Mouse (Mus musculus) C2C12 (cell line): Measurements from ENCODE around the gene Cpne2. TPM values are rescaled to one million over a fixed set of nuclear protein-coding genes. Genes with fewer than 3 reads are reported as not detected.
A peak's percentile ranks its signal among the peaks of the same experiment; 100 is the strongest.

ENCODE experiments used
- H3K27me3 ChIP-seq: one replicate; pipeline ENCODE4 v1.6.1; 2011; ENCODE audit not compliant: control insufficient read depth, insufficient read depth, insufficient read length
- H3K36me3 ChIP-seq: one replicate; pipeline ENCODE4 v1.6.1; 2011; ENCODE audit not compliant: control insufficient read depth, insufficient read depth
- H3K4me3 ChIP-seq: one replicate; pipeline ENCODE4 v1.5.1; 2011; ENCODE audit warnings: mild to moderate bottlenecking, control low read depth; ENCODE audit not compliant: poor library complexity, insufficient read depth, severe bottlenecking
- H3K79me2 ChIP-seq: one replicate; pipeline ENCODE4 v1.6.1; 2011; ENCODE audit not compliant: control insufficient read depth, insufficient read depth
- H3K79me3 ChIP-seq: one replicate; pipeline ENCODE4 v1.6.1; 2011; ENCODE audit warnings: low read depth, control low read depth
- H3ac ChIP-seq: one replicate; pipeline ENCODE3; 2011; ENCODE audit warnings: low read depth; ENCODE audit not compliant: control insufficient read depth, insufficient read length
- CEBPB ChIP-seq: IDR thresholded peaks from one replicate; pipeline ENCODE4 v1.6.1; 2011; ENCODE audit warnings: low read depth, mild to moderate bottlenecking, control low read depth, moderate library complexity
- CTCF ChIP-seq: IDR thresholded peaks from one replicate; pipeline ENCODE4 v1.5.1; 2011; ENCODE audit not compliant: control insufficient read depth, insufficient read depth, insufficient read length
- FOSL1 ChIP-seq: IDR thresholded peaks from one replicate; pipeline ENCODE4 v1.8.0; 2011; ENCODE audit warnings: mild to moderate bottlenecking, low read length; ENCODE audit not compliant: poor library complexity, insufficient read depth, severe bottlenecking
- MAX ChIP-seq: IDR thresholded peaks from one replicate; pipeline ENCODE4 v1.6.1; 2011; ENCODE audit warnings: mild to moderate bottlenecking, control low read depth
- MYOD1 ChIP-seq: IDR thresholded peaks from one replicate; pipeline ENCODE4 v1.6.1; 2011; ENCODE audit warnings: low read depth; ENCODE audit not compliant: control insufficient read depth, insufficient read length
- MYOG ChIP-seq: IDR thresholded peaks from one replicate; pipeline ENCODE4 v1.6.1; 2011; ENCODE audit not compliant: control insufficient read depth, insufficient read length; ENCODE audit errors: extremely low read depth
- USF1 ChIP-seq: IDR thresholded peaks from one replicate; pipeline ENCODE4 v1.6.1; 2011; ENCODE audit warnings: low read depth, mild to moderate bottlenecking, control low read depth, moderate library complexity
- polyA plus RNA-seq: library from polyadenylated mRNA; unstranded; fragments of >200 nt; fragmentation: generic; extraction: Trizol; gene quantifications from one replicate; pipeline ENCODE4 v1.2.1, GENCODE M21; 2012; ENCODE audit warnings: missing spikeins

Gene Cpne2
- polyA plus RNA-seq, 1 experiment, result 59.9 TPM

DNA sequence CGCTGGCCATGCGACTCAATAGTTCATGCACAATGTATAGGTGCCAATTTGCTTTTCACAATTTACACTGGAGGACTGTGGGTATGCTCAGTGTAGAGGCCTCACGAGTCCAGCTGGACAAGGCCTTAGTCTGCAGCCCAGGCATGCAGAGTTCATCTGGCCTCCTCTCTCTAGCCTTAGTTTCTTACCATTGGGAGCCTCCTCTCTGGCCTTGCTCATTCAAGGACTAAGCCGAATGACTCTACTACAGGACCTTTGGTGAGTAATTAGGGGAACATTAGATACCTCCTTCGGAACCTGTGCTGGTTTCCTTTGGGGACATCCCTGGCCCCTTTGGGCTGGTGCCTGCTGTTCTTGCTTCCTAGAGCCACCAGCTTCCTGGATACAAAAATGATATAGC, 13.8 kb upstream of the Cpne2 start:
- H3K79me3 ChIP-seq, result no peaks in the 10 kb centered on the region
- no peaks in the 10 kb centered on the region for H3K79me2 ChIP-seq
- no peak for TF ChIP-seq CTCF
- no peak for TF ChIP-seq FOSL1
- no peak for TF ChIP-seq MYOD1
- no peak for TF ChIP-seq CEBPB
- no peak for TF ChIP-seq USF1
- TF ChIP-seq MYOG, result no peak
- no peak for TF ChIP-seq MAX
- H3ac ChIP-seq, result no peak overlapping the region
- no peak overlapping the region for H3K4me3 ChIP-seq
- no peaks in the 10 kb centered on the region for H3K36me3 ChIP-seq
- no peaks in the 10 kb centered on the region for H3K27me3 ChIP-seq

DNA sequence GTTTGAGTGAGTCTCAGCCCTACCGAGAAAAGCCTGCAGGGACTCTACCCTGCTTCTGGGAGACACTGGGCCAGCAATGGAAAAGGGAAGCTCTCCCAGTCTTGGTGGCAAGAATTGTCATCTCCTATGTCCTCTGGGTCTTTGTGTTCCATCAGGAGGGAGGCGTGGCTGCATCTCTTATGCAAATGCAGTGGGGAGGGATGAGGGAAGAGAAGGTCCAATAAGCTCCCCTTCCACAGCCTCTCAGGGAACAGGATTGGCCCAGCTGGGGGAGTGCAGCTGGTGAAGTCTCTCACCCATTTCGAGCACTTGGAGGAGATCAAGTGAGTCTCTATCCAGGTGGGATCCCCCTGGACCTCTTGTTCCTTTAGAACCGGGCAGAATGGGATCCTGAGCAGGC, 11.3 kb upstream of the Cpne2 start:
- H3K79me2 ChIP-seq, result no peaks in the 10 kb centered on the region
- TF ChIP-seq USF1 (no peak), FOSL1 (no peak), MYOD1 (no peak), MYOG (no peak), CTCF (no peak), CEBPB (no peak), MAX (no peak)
- H3K27me3 ChIP-seq, result peaks cover 4% of the 10 kb centered on the region
- no peak overlapping the region for H3ac ChIP-seq
- H3K79me3 ChIP-seq, result no peaks in the 10 kb centered on the region
- no peaks in the 10 kb centered on the region for H3K36me3 ChIP-seq
- H3K4me3 ChIP-seq, result no peak overlapping the region

DNA sequence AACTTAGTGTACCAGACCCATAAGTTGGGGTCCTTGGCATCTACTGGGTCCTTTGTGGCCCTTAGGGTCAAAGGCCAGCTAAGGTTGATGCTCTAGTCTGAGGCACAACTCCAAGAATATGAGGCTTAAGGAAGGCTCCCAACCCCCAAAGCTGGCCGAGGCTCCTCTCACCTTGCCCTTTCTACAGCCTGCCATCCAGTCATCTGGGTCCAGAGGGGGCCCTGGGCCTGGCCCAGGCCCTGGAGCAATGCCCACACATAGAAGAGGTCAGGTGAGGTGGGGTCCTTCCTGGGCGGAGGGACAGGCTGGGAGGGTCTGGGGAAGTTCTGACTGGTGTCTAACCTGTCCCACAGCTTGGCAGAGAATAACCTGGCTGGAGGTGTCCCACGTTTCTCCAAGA, 10.3 kb upstream of the Cpne2 start:
- TF ChIP-seq MYOG (no peak), MYOD1 (no peak), CTCF (no peak), CEBPB (no peak), MAX (no peak), USF1 (no peak), FOSL1 (no peak)
- H3K36me3 ChIP-seq, result no peaks in the 10 kb centered on the region

DNA sequence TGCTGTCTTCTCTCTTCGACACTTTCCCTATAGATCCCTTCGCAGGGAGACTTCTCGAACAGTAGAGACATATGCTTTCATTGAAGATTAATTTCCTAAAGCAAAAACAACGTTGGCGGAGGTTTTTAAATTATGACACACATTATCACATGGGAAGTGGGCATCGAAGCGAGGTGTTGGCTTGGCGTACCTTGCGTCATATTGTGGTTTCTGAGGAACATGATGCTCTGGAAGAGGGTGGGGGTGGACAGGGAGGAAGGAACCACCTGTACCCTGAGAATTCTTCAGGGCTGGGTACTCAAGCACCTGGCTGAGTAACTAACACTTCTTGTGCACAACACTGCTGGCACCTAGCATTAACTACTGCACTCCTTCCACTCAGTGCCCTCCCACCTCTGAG, 8.2 kb upstream of the Cpne2 start:
- no peaks in the 10 kb centered on the region for H3K36me3 ChIP-seq
- H3K79me2 ChIP-seq, result no peaks in the 10 kb centered on the region
- H3K79me3 ChIP-seq, result no peaks in the 10 kb centered on the region
- H3ac ChIP-seq, result no peak overlapping the region
- H3K27me3 ChIP-seq, result peaks cover 4% of the 10 kb centered on the region
- TF ChIP-seq MAX (no peak), CEBPB (peak; percentile 1)
- no peak overlapping the region for H3K4me3 ChIP-seq

More for the DNA sequence above, 10.3 kb upstream of the Cpne2 start:
- peaks cover 4% of the 10 kb centered on the region for H3K27me3 ChIP-seq
- no peaks in the 10 kb centered on the region for H3K79me2 ChIP-seq
- no peaks in the 10 kb centered on the region for H3K79me3 ChIP-seq
- H3ac ChIP-seq, result no peak overlapping the region
- no peak overlapping the region for H3K4me3 ChIP-seq

DNA sequence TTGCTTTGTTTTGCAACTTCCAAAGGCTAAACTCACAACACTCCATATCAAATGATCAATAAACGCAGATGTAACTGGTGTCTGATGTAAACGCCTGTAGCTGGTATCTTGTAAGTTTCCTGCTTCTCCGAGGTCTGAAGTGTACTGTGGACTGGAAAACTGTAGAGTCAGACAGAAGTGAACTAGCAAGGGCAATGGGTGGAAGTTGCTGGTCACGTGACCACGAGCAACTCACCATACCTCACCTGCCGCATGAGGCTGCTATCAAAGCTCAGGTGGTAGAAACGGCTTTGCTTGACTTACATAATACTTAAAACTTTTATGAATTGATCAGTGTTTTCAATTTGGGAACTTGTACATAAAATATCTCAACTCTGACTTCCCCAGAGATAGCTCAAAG, 5.6 kb upstream of the Cpne2 start:
- no peaks in the 10 kb centered on the region for H3K36me3 ChIP-seq
- H3K4me3 ChIP-seq, result no peak overlapping the region
- TF ChIP-seq CTCF (no peak), MAX (no peak), MYOD1 (no peak), MYOG (no peak), USF1 (peak; percentile 9)
- no peaks in the 10 kb centered on the region for H3K79me2 ChIP-seq
- no peak overlapping the region for H3ac ChIP-seq
- no peaks in the 10 kb centered on the region for H3K79me3 ChIP-seq
- peaks cover 4% of the 10 kb centered on the region for H3K27me3 ChIP-seq

DNA sequence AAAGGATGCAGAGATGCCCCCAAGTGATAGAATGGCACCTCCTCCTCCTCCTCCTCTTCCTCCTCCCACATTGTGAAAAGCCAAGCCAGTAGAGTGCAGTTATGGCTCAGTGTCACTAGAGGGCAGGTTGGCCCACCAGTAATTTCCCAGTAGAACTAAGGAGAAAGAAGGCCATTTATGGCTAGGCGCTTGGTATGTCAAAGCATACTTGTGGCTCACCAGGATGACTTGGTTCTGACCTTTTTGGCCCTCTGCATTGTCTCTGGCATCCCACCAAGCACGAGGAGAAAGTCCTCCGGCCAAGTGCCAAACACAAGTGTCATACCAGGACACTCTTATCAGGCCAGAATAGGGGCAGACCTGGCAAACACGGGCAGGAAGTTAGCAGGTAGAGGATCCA, 4.5 kb upstream of the Cpne2 start:
- Histone ChIP-seq H3ac (no peak overlapping the region), H3K27me3 (peaks cover 4% of the 10 kb centered on the region), H3K79me3 (no peaks in the 10 kb centered on the region), H3K4me3 (no peak overlapping the region), H3K79me2 (peaks cover under 1% of the 10 kb centered on the region), H3K36me3 (no peaks in the 10 kb centered on the region)
- TF ChIP-seq MAX (peak; percentile 84), CTCF (peak; percentile 59), MYOG (no peak)
